Mouse (Mus musculus) liver, embryonic 16.5 days (tissue): ENCODE data around the gene Tram1l1. TPM values are rescaled to one million over a fixed set of nuclear protein-coding genes. Genes with fewer than 3 reads are reported as not detected.

Source experiments
- ATAC-seq: fragments of 200-750 bp; cut with Nextera tagmentation; 2 replicates; pipeline ENCODE4 v1.8.0; 2017; ENCODE audit warnings: low read depth, mild to moderate bottlenecking, moderate number of reproducible peaks, moderate library complexity
- H3K27ac ChIP-seq: fragments of 300-500 bp; sonication (generic); 2 replicates; pipeline ENCODE4 v1.5.1; 2014; ENCODE audit warnings: mild to moderate bottlenecking, low read length
- H3K27me3 ChIP-seq: fragments of 300-500 bp; sonication (generic); 2 replicates; pipeline ENCODE4 v1.6.1; 2014; ENCODE audit warnings: low read depth, low read length, mixed read lengths; ENCODE audit not compliant: control insufficient read depth, insufficient read depth
- H3K36me3 ChIP-seq: fragments of 300-500 bp; sonication (generic); 2 replicates; pipeline ENCODE4 v1.6.1; 2014; ENCODE audit warnings: mild to moderate bottlenecking; ENCODE audit not compliant: control insufficient read depth, insufficient read depth
- H3K4me1 ChIP-seq: fragments of 300-500 bp; sonication (generic); 2 replicates; pipeline ENCODE4 v1.6.1; 2014; ENCODE audit warnings: low read depth, low read length, mixed read lengths; ENCODE audit not compliant: control insufficient read depth
- H3K4me2 ChIP-seq: fragments of 300-500 bp; sonication (generic); 2 replicates; pipeline ENCODE4 v1.6.1; 2014; ENCODE audit warnings: low read depth, low read length, mixed read lengths
- H3K4me3 ChIP-seq: fragments of 300-500 bp; sonication (generic); 2 replicates; pipeline ENCODE4 v1.5.1; 2014; ENCODE audit warnings: low read depth, mild to moderate bottlenecking, low read length
- H3K9ac ChIP-seq: fragments of 300-500 bp; sonication (generic); 2 replicates; pipeline ENCODE4 v1.6.1; 2014; ENCODE audit warnings: low read depth, low read length
- H3K9me3 ChIP-seq: fragments of 300-500 bp; sonication (generic); replicated peaks from 2 replicates; pipeline ENCODE4 v1.6.1; 2016; ENCODE audit warnings: low read length; ENCODE audit not compliant: control insufficient read depth
- WGBS: fragments of 180-500 bp; shearing (Covaris S2); extraction: QIAGEN DNeasy Blood & Tissue Kit; methylation state at CpG from one replicate; pipeline ENCODE4 v1.1.7; 2014; ENCODE audit not compliant: insufficient replicate concordance; 5-methylcytosine and 5-hydroxymethylcytosine counted together
- polyA plus RNA-seq: library from polyadenylated mRNA; unstranded; fragments of >200 nt; fragmentation: Nextera tagmentation; extraction: Ambion mirVana; gene quantifications from 2 replicates; pipeline ENCODE4 v1.2.1, GENCODE M21; 2015

Tram1l1 gene
- polyA plus RNA-seq, 1 experiment from 2014 or later, result 0.25 TPM

DNA sequence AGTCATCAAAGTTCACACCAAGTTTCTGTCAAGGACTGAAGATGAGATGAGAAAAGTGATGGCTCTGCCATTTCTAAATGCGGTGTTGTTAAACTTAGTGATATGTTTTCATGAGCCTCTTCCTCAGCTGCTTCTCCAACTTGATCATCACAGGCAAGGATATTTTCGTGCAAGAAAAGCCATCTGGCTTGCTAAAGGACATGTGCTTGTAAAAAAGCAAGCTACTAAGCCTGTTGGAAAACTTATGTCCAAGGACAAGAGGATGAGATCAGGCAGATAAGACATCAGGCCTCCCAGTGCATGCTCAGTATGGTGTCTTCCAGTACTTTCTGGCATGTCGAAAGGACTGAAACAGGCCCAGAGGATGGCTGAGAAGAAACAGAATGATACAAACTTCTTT is 36.9 kb downstream of the Tram1l1 start:
- no peak for ATAC-seq
- H3K4me3 ChIP-seq, result no peak overlapping the region
- H3K9me3 ChIP-seq, result no peaks in the 10 kb centered on the region
- no peak overlapping the region for H3K4me2 ChIP-seq
- 73% methylated on average over 3 of the region's 3 CpGs for WGBS
- no peak overlapping the region for H3K9ac ChIP-seq
- no peaks in the 10 kb centered on the region for H3K36me3 ChIP-seq
- H3K27me3 ChIP-seq, result no peaks in the 10 kb centered on the region
- no peaks in the 10 kb centered on the region for H3K4me1 ChIP-seq
- H3K27ac ChIP-seq, result no peak overlapping the region

DNA sequence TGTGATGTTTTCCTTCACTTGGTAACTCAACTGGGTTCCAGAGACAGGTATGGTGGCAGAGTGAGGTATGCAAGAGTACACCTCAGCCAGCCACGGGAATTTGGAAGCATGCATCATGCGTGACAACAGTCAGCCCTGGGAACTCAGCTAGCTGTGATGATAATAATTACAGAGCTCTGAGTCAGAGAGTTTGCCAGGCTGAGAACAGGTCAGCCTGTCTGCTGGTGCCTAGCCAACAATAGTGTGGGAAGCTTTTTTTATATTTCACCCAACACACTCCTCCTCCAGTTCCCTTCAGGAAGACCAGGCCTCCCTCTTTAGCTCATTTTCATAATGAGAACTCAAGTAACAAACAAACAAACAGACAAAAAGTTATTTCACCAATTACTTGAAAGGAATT is 51.4 kb downstream of the Tram1l1 start:
- Histone ChIP-seq H3K4me2 (no peak overlapping the region), H3K9me3 (no peaks in the 10 kb centered on the region), H3K9ac (no peak overlapping the region), H3K4me3 (no peak overlapping the region), H3K4me1 (no peaks in the 10 kb centered on the region), H3K27me3 (no peaks in the 10 kb centered on the region), H3K27ac (no peak overlapping the region), H3K36me3 (no peaks in the 10 kb centered on the region)
- no peak for ATAC-seq
- 56% methylated on average over 2 of the region's 2 CpGs for WGBS

Other genes with a start within 250 kb of the Tram1l1 start
- not detected in 2 replicates for gene 1700006A11Rik, start 105.2 kb downstream of the Tram1l1 start, polyA plus RNA-seq